Mouse (Mus musculus) thymus, adult 2 months (tissue): Measurements from ENCODE around the gene Spink4.

Experiments
- CTCF ChIP-seq: fragments of 200-500 bp; IDR thresholded peaks from 2 replicates; pipeline ENCODE4 v1.5.1; 2012; ENCODE audit warnings: mild to moderate bottlenecking, control low read depth, low read length, moderate library complexity, borderline replicate concordance; ENCODE audit not compliant: control insufficient read depth, poor library complexity, insufficient read depth; ENCODE audit errors: extremely low read depth
- POLR2A ChIP-seq: fragments of 200-500 bp; IDR thresholded peaks from 2 replicates; pipeline ENCODE4 v1.6.1; 2012; ENCODE audit warnings: mild to moderate bottlenecking, low read length, control low read depth, moderate library complexity; ENCODE audit not compliant: control insufficient read depth, poor library complexity, insufficient read depth; ENCODE audit errors: extremely low read depth

- no peak for TF ChIP-seq CTCF
- TF ChIP-seq POLR2A = no peak
These were observed at the start of gene Spink4 for GRCm38 (mm10) chr4:40919785-40920184.
